Mouse (Mus musculus): Measurements from ENCODE around the gene Zfp326.

Gene Zfp326

DNA sequence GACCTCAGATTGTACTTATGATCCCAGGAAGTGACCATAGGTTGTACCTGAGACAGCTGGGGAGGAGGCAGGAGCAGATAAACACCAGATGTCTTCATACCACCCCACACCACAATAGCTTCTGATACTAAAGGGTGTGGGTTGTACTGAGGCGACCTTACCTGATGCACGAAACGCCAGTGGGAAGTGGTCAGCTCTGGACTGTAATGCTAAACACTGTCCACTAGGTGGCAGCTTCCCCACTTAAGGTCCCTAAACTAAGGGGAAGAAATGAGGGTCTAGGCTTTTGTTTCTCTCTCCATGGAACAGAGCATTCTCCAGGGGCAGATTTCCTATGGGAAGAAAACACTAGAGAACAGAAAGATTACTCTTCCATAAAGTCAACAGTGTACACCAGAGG is 53.9 kb downstream of the Zfp326 start:
- DNase-seq (ENCODE audit: extremely low spot score, low read depth, low spot score): no peak

DNA sequence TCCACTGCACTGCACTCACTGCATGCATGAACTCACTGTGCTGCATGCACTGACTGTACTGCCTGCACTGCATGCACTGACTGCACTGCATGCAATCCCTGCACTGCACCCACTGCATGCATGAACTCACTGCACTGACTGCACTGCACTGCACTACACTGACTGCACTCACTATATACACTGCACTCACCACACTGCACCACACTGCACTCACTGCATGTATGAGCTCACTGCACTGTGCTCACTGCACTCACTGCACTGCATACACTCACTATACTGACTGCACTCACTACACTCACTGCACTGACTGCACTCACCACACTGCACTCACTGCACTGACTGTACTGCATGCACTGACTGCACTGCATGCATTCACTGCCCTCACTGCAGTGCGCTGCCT is 56.0 kb downstream of the Zfp326 start:
- no peak for DNase-seq (ENCODE audit: extremely low spot score, low read depth, low spot score)

- DNase-seq (ENCODE audit: extremely low spot score, low read depth, low spot score): no peak
These were observed 65.6 kb downstream of the Zfp326 start for GRCm38 (mm10) chr5:105941951-105942350.

All from hindlimb bud, embryonic 11.5 days (tissue).